Mouse (Mus musculus) CH12.LX (cell line): ENCODE results near the gene Fam169b.

Experiments used
- BHLHE40 ChIP-seq: IDR thresholded peaks from 2 replicates; pipeline ENCODE4 v1.6.1; 2011; ENCODE audit warnings: mild to moderate bottlenecking, low read depth, low read length, improper control_type of control experiment
- MYC ChIP-seq: IDR thresholded peaks from 2 replicates; pipeline ENCODE4 v1.6.1; 2011; ENCODE audit warnings: low read depth, mild to moderate bottlenecking, improper control_type of control experiment, low read length
- ZC3H11A ChIP-seq: IDR thresholded peaks from 2 replicates; pipeline ENCODE4 v1.6.1; 2012; ENCODE audit warnings: low read depth, mild to moderate bottlenecking, inconsistent platforms, low read length, improper control_type of control experiment
- ZKSCAN1 ChIP-seq: IDR thresholded peaks from 2 replicates; pipeline ENCODE4 v1.6.1; 2012; ENCODE audit warnings: low read depth, inconsistent platforms, low read length, improper control_type of control experiment, borderline replicate concordance

DNA sequence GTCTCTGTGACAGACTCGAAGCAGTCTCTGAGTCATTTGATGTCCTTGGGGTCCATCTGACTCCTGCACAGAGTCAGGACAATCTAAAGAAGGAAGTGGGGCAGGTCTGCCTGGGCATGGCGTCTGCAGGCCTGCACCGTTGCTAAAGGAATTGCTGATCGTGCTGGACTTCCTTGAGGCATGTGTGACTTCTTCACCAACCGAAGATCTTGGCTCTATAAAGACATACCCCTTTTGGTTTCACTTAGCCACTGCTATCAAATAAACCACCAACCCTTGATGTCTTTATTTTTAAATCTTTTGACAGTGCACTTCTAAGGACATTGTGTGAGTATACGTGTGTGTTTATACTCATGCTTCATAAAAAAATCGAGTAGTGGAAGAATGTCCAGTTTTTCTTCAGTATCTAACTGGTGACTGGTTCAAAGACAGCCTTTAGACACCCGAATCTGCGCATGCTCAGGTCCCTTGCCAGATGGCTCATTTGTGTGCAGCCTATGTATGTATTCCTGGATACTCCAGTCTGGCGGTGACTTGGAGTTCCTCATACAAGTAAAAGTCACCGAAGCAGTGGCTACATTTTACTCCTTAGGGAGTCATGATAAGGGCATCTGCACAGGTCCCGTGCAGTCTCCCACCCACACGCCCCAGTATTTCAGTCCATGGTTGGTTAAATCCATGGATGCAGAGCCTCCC is 24.9 kb downstream of the Fam169b start:
- no peak for TF ChIP-seq BHLHE40
- no peak for TF ChIP-seq ZKSCAN1
- TF ChIP-seq MYC: no peak
- no peak for TF ChIP-seq ZC3H11A
